Mouse (Mus musculus): ENCODE data around the gene Ldhd.

DNA sequence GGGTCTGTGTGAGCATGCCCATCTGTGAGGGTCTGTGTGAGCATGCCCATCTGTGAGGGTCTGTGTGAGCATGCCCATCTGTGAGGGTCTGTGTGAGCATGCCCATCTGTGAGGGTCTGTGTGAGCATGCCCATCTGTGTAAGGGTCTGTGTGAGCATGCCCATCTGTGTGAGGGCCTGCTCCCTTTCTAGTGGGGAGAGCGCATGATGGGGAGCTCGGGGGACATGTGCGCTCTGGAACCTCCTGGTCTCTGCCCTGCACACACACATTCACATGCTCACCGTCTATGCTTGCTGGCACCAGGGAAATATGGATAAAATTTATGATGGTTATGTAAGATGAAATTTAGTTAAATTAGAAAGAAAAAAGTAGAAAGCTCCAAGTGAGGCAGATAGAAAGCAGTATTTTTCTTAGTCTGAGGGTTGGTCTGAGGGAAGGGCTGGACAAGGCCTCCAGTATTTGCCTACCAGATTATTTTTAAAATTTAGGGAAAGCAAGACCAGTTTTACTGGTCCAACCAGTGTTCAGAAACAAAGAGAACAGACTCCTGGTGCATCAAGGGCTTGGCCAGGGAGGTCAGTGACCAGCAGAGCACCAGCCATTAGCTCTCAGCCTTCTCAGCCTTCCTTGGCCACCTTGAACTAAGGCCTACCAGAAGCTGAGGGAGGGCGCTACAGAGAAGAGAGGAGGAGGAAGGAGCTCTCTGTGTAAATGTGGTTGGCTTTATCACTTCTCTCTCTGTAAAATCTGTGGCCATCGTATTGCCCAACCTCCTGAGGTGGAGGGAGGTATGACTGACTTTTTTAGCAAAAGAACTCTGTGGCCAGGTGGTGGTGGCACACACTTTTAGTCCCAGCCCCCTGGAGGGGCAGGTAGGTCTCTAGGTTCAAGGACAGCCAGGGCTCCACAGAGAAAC lies 15.1 kb downstream of the Ldhd start:
- TF ChIP-seq CTCF (IDR thresholded peaks at IDR 0.05; ENCODE audit: insufficient read depth, low read length) (no peak), POLR2A (IDR thresholded peaks at IDR 0.05; ENCODE audit: borderline replicate concordance, extremely low read depth, low read depth, low read length) (no peak)

Measured in lung, adult 2 months (tissue).